Mouse (Mus musculus) urinary bladder, postnatal 14 days (tissue): Measurements from ENCODE around the gene Frmd8.
"Not testable (repeated sequence)": the region's sequence is repeated elsewhere in the genome, so short reads cannot be mapped to it uniquely, and the experiment has no call there.

Source experiments
- DNase-seq: peaks from one replicate; pipeline ENCODE4 v3.0.0; 2021; ENCODE audit warnings: low spot score

The Frmd8 gene

DNA sequence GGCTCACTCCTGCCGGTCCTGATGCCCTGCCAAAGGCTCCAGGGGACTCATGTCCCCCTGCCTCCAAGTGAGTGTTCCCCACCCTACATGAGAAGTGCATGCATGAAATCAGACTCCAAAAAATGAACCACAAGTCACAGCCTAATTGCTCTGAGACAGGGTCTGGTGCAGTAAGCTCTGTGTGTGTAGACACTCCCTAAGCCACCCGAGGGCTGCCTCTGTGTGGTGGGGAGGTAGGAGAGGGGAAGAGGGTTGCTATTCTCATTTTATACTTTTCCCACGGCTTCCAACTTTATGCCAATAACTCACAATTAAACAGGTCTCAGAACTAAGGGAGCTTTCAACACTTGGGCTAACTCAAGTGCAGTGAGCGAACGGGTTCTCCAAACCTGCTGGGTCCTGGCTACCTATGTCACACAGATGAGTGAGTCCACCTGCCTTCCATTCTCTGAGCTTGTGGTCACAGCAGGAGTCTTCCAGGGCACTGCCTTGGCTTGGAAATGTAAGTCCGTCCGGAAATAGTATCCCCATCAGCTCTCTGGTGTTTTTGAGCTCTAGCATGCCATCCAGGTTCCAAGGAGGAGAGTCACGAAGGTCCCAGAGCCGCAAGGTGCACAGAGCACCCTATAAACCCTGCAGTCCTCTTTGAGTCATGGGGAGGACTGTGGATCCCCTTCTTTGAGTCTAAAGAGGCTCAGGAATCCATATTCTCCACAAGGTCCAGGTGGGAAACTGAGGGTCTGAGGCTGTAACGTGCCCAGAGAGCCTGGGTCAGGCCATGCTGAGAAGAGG lies 50.1 kb downstream of the Frmd8 start:
- no peak for DNase-seq

DNA sequence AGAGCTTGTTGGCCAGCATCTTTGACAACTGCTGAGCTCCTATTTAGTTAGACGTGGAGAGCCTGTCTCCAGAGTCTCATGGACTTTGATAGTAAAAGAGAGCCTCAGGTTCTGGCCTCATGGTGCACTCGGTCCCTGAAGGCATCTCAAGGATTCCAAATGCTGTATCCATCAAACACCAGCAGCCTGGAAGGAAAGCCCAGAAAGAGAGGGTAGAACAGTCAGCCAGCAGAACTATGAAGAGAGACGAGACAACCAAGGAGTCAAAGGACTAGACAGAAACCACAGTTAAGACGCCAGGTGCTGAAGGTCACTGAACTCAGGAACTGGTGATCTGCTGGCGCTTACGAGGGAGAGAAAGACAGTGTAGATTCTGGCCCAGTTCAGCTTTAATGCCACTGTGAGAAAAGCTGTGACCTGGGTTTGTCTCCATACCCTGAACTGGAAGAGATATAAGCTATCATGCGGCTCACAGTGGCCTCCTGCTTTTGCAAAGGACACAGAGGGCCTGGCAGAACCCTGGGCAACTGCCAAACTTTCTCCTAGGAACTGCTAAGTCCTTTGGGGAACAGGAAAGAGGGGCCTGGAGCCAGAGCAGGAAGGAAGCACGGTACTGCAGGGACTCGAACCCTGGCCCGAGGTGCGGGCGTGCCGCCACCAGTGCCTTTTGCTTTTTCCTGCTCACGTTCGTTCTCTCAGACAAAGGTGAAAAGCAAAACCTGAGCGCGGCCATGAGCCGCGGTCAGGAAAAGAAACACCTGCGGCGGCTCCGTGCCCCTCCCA lies 50.8 kb downstream of the Frmd8 start:
- DNase-seq: no peak

DNA sequence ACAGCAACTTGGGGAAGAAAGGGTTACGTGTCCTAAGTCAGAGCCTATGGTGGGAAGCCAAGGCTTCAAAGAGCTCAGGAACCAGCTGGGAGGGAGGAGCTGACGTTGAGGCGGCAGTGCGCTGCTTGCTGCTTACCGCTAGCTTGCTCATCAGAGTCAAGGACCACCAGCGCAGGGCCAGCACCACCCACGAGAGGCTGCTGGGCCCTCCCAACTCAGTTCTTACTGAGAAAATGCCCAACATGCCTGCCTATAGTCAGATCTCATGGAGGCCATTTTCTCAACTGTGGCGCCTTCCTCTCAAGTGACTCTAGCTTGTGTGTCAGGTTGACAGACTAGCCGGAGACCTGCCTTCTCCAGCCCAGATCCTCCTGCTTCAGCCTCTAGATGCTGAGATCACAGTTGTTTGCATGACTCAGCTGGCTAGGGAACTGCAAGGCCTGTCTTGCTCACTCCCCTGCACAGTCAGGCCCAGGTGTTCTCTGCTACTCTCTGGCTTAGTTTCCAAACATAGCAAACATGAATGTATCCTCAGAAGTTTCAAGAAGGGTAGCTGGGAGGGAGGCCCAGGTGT lies 51.7 kb downstream of the Frmd8 start:
- DNase-seq: no peak

DNA sequence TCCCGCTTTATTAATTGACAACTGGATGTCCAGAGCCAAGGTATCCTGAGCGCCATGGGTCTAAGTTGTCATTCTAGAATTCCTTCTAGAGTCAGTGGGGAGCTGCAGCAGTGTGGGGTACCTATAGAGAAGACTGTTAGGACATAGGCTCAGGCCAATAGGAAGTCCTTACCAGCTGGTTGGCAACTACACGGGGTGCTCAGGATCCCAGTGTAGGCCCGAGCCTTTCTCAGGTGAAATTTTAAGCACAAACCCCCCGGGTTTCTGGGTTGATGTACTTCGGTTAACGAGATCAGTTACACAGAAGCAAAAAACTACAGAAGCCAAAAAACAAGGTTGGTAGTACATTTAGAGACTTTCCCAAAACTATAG lies 52.3 kb downstream of the Frmd8 start:
- DNase-seq: no peak

DNA sequence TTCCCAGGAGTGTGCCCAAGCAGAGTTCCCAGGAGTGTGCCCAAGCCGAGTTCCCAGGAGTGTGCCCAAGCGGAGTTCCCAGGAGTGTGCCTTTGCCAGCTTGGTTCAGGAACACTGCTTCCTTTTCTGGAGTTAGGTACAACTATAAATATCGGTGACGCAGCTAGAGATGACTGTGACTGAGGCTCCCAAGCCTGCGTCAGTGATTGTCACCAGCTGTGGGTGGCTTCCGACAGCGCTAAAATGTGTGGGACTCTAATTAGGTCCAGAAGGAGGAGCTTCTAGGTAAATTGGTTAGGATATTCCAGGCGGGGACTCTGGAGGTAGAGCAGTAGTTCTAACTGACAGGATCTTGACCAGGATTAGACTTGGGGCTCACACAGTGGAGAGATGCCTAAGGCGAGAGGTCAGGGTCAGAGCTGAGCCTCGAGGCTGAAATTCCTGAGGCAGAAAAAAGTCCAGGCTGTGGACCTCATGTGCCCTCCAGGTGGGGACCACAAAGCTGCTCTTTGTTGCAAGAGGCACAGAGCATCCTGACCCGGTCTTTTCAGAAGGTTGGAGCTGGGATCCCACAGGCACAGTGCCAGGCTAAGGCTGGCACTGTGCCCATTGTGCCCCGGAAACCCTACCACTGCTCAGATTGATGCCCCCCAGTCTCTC lies 52.8 kb downstream of the Frmd8 start:
- DNase-seq: no peak

DNA sequence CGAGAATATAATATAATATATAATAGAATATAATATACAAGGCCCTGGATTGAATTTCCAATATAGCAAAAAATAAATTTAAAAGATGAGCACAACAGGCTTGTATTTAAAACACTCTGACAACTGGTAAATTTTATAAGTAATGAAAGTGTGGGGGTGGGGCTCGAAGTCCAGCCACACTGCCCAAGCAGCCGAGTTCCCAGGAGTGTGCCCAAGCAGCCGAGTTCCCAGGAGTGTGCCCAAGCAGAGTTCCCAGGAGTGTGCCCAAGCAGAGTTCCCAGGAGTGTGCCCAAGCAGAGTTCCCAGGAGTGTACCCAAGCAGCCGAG lies 53.3 kb downstream of the Frmd8 start:
- no peak for DNase-seq

DNA sequence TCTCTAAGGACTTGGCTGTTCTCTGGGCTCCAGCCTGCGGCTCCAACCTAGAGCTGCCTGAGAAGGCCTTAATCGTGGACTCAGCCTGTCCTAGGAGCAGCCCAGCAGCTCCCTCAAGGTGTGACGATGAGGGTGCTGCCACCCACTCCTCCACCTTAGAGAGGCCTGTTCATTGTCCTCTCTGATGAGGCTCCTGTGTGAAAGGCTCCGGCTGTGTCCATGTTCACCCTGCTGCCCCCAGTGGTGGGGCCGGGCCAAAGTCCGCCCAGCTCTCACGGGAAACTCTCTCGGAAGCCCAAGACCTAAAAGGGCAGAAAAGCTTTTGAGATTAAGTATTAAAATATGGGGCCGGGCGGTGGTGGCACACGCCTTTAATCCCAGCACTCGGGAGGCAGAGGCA lies 55.5 kb downstream of the Frmd8 start:
- DNase-seq: no peak

DNA sequence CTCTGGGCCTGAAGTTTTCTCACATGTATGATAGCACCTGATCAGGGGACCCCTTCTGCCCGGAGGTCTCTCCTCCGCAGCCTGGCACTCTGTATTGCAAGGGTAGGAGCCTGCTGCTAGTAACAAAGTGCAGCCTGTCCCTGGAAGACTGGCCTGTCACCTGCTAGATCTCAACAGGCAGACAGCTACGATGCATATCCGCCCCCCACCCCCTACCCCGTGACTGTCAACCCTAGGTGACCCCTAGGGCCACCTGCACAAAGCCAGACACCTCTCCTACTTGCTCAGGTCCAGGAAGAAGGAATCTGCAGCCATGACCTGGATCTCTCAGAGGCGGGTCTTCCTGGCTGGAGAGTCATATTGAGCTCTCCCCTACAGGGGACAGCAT lies 56.5 kb downstream of the Frmd8 start:
- DNase-seq: no peak

DNA sequence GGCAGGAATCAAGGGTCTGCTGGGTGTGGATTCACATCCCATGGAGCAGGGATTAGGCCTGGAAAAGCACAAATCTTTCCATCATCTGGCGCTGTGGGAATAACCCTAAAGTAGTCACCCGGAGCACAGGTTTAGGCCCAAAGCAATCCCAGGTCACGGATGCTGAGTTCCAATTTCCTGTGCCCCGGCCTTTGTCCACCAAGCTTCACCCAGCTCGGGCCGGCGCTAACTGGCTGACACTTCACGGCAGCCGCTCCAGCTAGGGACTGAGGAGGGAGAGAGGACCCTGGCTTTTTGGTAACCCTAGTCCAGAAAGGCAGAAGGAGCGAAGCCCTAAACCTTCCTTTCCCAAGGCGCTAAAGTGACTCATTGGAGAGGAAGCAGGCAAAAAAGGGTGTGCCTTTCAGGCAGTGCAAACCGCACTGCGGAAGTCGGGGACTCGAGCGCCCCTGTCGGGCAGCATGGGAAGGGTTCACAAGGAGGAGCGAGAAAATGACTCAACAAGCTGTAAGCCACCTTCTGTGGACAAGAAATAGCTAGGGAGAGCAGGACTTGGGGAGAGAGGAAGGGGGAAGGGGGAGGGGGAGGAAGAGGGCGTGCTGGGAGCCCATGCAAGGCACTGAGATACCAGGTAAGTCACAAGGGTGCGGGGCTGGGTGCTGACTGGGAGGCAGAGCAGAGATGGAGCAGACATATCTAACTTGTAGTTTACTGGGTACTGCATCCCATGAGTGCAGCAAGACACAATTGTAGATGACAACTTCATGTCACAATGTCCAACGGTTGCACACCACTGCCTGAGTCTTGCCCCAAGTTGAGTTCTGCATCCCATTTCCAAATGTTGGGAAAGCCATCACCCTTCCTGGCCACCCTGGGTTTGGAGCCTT lies 57.1 kb downstream of the Frmd8 start:
- peak; percentile 93 for DNase-seq

DNA sequence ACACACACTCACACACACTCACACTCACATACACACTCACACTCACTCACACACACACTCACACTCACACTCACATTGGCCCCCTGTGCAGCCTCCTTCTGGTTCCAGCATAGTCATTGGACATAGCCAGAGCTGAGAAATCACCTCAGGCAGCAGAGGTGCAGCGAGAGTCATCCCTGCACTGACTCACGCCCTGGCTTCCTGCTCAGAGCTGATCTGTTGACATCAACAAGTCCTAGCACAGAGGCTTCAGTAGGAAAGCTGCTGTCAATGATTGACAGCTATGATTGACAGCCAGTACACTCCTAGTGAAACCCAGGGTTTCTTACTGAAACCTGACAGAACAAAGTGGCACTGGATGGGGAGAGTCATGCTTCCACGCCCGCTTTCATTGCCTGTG lies 59.1 kb downstream of the Frmd8 start:
- DNase-seq: peak; percentile 61

DNA sequence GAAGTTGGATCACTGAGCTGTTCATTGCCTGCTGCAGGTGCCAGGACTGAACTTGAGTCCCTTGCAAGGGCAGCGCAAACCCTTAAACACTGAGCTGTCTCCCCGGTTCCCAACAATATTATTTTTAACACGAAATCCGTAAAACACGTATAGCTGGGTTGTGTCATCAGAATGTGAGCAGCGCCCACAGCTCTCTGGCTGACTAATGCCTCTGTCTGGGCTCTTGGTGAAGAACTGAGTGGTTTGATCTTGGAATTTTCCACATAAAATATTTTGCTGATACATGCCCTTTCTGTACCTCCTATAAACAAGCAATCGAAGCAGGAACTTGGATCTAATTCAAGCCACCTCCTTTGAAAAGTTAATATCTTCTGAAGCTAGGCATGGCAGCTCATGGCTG lies 60.1 kb downstream of the Frmd8 start:
- no peak for DNase-seq

DNA sequence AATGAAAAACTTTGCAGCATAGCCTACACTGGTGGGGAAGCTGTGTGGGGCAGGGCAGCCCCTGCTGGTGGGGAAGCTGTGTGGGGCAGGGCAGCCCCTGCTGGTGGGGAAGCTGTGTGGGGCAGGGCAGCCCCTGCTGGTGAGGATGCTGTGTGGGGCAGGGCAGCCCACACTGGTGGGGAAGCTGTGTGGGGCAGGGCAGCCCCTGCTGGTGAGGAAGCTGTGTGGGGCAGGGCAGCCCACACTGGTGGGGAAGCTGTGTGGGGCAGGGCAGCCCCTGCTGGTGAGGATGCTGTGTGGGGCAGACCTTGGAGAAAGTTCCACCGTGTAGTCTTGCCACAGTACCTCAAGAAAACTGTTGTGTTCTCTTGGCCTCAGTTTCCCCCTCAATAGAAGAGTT lies 61.0 kb downstream of the Frmd8 start:
- DNase-seq: not testable (repeated sequence)

DNA sequence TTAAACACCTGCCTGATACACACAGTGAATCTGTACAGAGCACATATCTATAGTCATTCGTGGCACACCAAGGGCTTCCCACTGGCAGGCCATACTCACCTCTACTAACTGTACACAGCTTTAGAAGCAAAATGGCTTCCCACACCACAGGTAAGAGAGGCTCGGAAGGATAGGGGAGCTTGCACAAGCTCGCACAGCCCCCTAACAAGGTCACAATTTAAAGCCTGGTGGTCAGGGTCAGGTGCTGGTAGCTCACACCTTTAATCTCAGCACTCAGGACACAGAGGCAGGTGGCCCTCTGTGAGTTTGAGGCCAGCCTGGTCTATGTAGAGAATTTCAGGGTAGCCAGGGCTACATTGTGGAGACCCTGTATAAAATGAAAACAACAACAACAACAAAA lies 61.5 kb downstream of the Frmd8 start:
- DNase-seq: no peak

DNA sequence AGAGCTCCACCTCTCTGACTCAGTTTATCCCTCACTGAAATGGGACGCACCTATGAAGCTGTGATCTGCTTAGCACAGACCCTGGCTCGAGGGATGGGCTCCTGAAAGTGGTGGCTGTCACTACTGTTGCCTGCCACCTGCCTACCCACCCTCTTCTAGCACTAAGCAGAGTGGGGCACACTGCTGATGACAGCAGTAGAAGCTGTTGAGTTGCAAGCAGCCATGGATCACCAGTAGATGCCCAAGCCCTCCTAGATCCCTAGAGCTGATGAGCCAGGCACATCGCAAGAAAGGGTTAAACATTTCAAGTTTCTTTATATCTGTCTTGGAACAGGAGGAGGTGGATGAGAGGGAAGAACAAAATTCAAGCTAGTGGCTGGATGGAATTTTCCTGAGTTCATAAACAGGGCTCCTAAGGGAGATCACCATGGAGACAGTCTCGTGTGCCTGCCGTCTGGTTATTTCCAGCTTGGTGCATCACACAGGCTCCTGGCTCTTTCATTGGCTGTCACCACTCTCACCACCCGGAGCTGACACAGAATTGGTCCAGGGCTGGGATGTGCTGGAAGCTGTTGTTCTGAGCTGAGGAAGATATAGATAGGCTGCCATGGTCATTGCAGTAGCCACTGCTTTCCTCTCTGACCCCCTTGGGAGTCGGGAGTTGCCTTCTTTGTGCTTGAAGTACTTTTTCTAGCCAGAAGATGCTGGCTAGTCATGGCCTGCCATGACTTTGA lies 63.1 kb downstream of the Frmd8 start:
- peak; percentile 54 for DNase-seq

DNA sequence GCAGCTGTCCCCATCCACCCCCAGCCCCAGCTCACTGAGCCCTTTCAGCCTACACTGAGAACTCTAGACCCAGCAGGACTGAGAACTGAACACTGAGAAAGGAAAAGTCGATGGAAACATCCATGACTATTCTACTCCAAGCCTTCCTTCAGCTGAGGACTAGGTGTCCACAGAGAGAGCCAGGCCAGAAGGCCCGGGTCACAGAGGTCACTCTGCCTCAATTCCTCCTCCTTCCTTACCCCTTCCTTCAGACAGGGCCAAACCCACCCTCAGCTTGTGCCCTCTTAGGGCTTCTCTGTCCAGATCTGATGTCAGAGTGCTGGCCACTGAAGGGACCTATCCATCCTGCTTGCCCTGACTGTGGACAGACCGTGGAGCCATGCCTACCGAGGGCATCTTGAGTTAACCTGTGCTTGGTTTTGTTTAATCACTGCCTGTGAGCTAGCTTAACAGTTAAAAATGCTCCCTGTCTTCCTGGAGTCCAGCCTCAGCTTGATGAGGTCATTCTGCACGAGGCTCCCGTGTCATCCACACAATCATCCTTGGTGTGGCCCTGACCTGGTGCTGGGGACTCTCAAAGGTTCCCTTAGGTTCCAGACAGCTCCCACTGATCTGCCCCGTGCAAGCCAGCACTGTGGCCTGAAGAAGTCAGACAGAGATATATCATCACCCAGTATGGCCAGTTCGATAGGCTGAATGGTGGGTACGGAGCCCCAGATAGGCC lies 64.1 kb downstream of the Frmd8 start:
- no peak for DNase-seq

DNA sequence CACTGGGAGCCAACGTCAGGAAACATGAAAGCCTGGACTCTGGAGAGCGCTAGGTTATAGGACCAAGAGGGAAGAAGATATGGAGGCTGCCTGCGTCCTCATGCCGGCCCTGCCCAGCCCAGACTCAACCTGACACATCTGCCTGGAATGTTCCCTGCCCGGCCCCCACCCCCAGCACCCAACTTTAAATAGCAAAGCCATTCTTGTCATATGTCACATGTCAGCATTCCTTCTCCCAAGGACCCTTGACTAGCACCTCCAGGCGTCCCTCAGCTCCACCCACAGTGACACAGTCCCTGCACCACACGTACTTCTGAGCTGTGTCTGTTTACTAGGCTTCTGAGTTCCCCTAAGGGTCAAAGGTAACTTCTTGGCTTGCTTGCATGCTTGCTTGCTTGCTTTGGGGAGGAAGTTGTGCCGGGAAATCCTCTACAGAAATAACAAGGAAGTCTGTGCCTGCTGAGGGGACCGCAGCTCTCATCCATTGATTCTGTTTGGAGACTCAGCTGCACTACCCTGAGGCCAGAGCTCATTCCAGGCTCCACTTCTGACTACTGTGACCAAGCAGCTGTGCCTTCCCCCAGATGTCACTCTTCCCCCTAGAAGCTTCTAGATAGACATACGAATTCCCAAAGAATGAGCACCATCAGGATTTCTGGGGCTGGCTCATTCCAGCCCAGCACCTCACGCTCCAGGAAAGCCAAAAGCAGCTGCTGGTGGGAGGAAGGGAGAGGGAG lies 64.8 kb downstream of the Frmd8 start:
- DNase-seq: peak; percentile 47

DNA sequence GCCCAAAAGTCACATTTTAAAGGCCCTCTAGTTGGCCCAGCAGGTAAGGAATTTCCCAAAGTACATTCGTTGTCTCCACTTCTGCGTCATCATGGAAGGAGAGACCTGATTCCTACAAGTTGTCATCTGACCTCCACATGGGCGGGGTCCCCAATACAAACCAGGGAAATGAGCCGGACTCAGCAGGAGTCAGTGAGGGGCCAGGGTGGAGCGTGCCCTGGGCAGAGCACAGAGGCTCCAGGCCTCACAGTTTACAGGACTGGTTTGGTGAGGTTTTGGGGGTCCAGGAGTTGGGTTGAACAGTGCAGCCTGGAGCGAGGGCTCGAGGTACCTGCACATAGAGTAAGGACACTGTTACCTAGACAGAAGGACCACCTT lies 65.4 kb downstream of the Frmd8 start:
- no peak for DNase-seq

DNA sequence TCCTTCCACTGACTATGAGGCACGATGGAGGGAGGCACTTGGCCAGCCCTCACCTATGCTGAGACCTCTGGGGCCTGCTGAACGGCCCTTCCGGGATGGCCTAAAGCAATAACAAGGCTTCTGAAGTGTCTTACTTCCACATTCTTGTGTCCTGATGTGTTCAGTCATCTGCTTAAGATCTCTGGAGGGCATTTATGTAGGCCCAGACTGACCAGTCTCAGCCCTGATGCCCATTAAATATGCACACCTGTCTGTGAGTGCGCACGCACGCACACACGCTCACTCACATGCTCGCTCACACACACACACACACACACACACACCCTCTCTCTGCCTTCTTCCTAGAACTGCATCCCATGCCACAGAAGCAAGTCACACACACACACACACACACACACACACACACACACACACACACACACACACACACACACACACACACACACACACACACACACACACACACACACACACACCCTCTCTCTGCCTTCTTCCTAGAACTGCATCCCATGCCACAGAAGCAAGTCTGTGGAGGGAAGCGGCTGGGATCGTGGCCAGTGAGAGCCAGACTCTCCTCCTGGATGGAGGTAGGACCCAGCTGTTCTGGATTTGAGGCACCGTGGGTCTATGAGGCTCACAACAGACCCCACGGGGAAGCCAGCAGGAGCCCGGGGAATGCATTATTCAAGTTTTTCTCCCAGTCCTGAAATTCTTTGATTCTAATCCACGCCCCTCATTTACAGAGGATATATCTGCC lies 65.9 kb downstream of the Frmd8 start:
- DNase-seq: no peak

DNA sequence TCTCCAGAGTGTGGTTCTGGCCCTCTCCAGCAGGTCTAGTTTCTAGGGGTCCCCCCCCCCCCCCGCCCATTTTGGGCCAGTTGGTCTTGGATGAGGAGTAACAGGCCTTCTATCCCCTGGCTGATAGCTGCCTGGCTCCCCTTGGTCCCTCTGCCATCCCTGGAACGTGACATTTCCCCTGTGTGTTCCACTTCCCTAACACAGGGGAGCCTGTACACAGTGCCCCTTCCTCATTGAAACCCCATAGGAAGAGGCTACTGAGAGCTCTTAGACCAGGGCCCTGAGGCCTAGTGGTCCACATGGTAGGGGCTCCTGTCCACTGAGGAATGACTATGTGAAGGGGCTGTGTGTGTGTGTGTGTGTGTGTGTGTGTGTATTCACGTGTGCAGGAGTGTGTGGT lies 67.3 kb downstream of the Frmd8 start:
- DNase-seq: no peak
